Mouse (Mus musculus) C2C12 (cell line): ENCODE data around the gene Zbtb8b.

ENCODE experiments used
- CEBPB ChIP-seq: IDR thresholded peaks from one replicate; pipeline ENCODE4 v1.6.1; 2011; ENCODE audit warnings: low read depth, mild to moderate bottlenecking, control low read depth, moderate library complexity
- CTCF ChIP-seq: IDR thresholded peaks from one replicate; pipeline ENCODE4 v1.5.1; 2011; ENCODE audit not compliant: control insufficient read depth, insufficient read depth, insufficient read length
- MAX ChIP-seq: IDR thresholded peaks from one replicate; pipeline ENCODE4 v1.6.1; 2011; ENCODE audit warnings: mild to moderate bottlenecking, control low read depth
- MYOD1 ChIP-seq: IDR thresholded peaks from one replicate; pipeline ENCODE4 v1.6.1; 2011; ENCODE audit warnings: low read depth; ENCODE audit not compliant: control insufficient read depth, insufficient read length
- MYOG ChIP-seq: IDR thresholded peaks from one replicate; pipeline ENCODE4 v1.6.1; 2011; ENCODE audit not compliant: control insufficient read depth, insufficient read length; ENCODE audit errors: extremely low read depth
- USF1 ChIP-seq: IDR thresholded peaks from one replicate; pipeline ENCODE4 v1.6.1; 2011; ENCODE audit warnings: low read depth, mild to moderate bottlenecking, control low read depth, moderate library complexity

GRCm38 (mm10) chr4:129481090-129481489 lies 40.4 kb upstream of the Zbtb8b start:
- TF ChIP-seq MAX (no peak), CTCF (no peak), USF1 (no peak), MYOD1 (no peak), CEBPB (no peak), MYOG (no peak)
